Mouse (Mus musculus) common myeloid progenitor, adult 5-6 weeks (primary cell): ENCODE measurements around the gene Ddit4. TPM values are rescaled to one million over a fixed set of nuclear protein-coding genes. Genes with fewer than 3 reads are reported as not detected.

Experiments
- ATAC-seq: replicated peaks from 2 replicates; pipeline ENCODE4 v1.8.0; 2016; ENCODE audit warnings: low read depth, mild to moderate bottlenecking, moderate TSS enrichment, inconsistent platforms; ENCODE audit not compliant: poor library complexity, severe bottlenecking
- total RNA-seq: library from RNA; stranded (forward); fragments of 200-1000, 187-1606 nt; gene quantifications from 2 replicates; pipeline ENCODE4 v1.2.3, GENCODE M21; 2017

Gene Ddit4
- total RNA-seq, 1 experiment from 2014 or later: 4.2 TPM

DNA sequence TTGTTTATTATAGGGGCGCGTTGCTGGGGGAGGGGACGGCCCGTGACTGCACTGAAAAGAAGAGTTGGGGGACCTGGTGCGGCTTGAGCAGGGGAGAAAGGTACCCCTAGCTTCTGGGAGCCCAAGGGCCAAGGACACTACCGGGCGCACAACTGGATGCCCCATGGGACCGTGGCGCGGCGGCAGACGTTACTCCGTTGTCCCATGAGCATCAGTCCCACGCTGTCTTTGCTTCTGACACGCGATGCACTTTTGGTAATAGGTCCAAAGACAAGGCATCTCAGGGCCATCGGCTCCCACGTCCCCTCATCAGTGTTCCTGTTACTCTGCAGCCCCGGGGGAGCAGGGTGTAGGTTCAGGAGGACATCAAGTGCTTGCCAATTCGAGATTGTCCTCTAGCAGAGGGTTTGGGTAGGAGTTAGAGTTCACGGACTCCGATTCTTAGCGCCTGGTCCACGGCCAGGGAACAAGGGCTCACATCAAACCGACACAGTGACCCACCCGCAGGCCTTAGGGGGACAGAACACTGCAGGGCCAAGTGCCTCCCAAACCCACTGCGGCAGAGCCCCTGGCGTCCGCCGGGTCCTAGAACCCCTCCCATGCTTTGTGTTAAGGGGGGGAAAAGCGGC lies 632 bp upstream of the Ddit4 start:
- peak; percentile 10 for ATAC-seq

- ATAC-seq: peak; percentile 43
Measured at GRCm38 (mm10) chr10:59950716-59951191, 880 bp downstream of the Ddit4 start.

- no peak for ATAC-seq
Measured at GRCm38 (mm10) chr10:59949783-59950605, 1.6 kb downstream of the Ddit4 start.

- ATAC-seq: no peak
Measured at GRCm38 (mm10) chr10:59949255-59949648, 2.4 kb downstream of the Ddit4 start.

DNA sequence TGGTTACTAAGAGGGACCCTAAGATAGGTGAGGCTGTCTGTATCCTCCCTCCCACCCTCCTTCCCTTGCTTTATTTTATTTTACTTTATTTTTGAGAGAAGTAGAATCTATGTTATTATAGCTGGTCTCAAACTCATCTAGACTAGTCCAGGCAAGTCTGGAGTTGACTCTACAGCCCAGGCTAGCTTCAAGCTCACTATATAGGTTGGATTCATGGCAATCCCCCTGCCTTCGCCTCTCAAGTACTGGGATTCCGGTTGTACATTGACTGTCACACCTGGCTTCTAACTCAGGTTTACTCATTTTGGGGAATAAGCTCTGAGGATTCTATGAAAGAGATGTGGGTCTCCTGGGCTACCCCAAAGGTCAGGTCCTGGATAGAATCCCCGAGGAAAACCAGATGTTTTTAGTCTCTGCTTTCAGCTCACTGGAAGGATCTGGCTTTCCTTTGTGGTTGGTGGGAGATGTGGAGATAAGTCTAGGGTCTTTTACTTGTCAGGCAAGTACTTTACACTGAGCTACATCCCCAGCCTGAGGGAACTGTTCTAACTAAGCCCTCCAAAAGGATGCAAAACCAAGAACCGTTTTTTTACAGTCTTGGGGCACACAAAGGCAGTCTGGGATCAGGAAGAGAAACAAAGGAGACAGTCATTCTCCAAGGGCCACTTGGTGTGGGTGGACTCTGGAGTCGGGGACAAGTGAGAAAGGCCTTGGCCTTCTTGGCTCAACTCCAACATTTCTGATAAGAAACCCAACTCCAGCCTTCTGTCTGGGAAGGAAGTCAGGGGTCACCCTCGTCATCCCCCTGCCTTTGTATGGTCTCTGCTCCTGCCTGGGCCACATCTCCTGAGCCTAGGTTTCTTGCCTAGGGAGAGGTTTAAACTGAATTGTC lies 3.0 kb downstream of the Ddit4 start:
- no peak for ATAC-seq

GRCm38 (mm10) chr10:59947296-59948073 lies 4.1 kb downstream of the Ddit4 start:
- no peak for ATAC-seq

DNA sequence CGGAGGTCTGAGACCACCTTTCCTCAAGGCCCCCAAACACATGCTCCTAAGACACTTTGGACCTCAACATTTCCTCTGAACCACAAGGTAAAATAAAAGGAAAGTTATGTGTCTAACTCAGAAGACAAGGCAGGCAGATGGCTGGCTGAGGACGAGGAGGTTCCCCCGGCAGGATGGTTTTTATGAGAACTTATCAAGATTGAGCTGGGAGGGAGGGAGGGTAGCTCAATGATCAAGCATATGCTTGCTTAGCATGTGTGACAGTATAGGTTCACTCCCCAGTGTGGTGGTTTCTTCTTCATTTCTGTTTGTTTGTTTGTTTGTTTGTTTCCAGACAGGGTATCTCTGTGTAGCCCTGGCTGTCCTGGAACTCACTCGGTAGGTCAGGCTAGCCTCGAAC lies 5.3 kb downstream of the Ddit4 start:
- no peak for ATAC-seq

DNA sequence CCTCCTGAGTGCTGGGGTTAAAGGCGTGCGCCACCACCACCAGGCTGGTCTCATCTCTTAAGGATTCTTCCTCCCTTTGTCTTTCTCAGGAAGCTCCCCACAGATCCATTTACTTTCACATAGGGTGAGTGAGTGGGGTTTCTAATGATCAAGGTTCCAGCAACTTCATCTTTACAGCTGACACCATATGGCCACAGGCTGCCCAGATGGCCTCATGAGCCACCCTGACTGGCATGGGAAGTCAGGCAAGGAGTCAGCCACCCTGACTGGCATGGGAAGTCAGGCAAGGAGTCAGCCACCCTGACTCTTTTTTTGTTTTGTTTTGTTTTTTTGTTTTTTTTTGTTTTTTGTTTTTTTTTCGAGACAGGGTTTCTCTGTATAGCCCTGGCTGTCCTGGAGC lies 6.2 kb downstream of the Ddit4 start:
- no peak for ATAC-seq

DNA sequence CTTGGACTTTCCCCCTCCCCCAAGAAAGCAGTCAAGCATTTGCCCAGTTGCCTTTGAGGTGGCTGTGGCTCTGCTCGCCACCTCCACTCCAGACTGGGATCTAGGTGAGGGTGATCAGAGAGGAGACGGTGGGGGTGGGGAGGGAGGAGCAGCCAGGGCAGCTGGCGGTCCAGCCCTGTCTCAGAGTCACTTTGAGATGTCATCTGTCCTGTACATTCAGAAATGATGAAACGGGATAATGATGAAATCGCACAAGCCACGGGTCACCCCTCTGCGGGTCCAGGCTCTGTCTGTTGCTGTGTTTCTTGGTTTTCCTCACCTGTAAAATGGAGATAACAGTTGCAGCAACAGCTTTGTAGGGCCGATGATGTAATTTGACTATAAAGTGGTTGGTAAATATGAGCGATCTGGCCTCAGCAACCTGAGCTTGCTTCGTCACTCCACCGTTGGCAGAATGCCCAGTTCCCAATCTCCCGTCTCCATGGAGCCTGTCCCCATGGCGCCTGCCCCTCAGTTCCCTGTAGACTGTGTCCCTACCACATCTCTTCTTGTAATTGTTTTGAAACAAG lies 8.1 kb downstream of the Ddit4 start:
- ATAC-seq: peak; percentile 79

DNA sequence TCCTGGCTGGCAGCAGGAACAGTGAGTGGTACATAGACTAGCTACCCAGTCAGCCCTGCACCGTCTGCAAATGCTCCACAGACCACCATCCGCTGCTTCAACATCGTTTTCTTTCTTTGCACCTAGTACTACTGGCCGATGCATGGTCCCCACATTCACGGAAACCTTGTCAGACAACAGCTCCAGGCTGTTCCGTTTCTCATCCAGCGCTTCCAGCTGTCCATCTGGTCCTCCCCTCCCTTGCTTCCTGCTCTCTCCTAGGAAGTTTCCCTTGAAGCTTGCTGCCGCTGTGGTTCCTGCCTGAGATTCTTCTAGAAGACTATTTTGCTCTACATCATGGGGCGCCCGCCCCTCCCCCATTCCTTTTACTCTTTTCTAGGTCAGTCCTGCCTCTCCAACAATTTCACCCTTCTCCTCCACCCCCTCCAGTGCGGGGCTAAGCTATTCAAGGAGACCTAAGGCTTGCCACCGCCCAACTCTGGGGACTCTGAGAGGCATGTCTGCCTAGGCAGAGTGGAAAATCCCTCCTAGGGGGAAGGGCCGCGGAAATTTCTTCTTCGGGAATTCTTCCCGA lies 8.7 kb downstream of the Ddit4 start:
- peak; percentile 12 for ATAC-seq

GRCm38 (mm10) chr10:59942281-59942846 lies 9.3 kb downstream of the Ddit4 start:
- no peak for ATAC-seq

DNA sequence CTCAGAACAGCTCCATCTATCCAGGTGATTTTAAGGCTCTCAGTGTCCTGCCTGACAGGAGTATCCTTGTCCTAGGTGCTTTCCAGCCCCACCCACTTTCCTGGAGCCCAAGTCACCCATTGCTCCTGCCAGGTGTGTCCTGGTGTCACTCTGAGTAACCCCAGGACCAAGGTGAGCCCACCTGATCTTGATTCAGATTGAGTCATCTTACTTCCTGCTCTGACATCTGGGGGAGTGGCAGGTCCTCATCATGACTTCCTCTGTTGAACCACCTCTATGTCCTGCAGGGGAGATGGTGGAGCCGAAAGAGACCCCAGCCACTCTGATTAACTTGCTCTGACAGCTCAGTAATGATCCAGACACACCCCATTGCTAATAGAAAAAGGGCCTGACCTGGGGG lies 12.6 kb downstream of the Ddit4 start:
- no peak for ATAC-seq

DNA sequence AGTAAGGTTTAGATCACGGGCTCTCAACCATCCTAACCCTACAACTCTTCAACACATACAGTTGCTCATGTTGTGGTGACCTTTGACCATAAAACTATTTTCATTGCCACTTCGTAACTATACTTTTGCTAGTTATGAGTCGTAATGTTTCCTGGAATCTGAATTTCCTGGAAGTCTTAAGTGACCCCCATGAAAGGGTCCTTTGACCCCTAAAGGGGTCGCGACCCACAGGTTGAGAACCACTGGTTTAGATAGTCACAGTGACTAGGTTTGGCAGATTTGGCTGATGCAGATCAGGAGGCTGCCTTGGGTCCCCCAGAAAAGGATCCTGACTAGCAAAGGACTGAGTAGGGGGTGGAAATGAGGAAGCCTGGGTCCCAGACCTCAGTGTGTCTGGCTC lies 13.0 kb downstream of the Ddit4 start:
- no peak for ATAC-seq

DNA sequence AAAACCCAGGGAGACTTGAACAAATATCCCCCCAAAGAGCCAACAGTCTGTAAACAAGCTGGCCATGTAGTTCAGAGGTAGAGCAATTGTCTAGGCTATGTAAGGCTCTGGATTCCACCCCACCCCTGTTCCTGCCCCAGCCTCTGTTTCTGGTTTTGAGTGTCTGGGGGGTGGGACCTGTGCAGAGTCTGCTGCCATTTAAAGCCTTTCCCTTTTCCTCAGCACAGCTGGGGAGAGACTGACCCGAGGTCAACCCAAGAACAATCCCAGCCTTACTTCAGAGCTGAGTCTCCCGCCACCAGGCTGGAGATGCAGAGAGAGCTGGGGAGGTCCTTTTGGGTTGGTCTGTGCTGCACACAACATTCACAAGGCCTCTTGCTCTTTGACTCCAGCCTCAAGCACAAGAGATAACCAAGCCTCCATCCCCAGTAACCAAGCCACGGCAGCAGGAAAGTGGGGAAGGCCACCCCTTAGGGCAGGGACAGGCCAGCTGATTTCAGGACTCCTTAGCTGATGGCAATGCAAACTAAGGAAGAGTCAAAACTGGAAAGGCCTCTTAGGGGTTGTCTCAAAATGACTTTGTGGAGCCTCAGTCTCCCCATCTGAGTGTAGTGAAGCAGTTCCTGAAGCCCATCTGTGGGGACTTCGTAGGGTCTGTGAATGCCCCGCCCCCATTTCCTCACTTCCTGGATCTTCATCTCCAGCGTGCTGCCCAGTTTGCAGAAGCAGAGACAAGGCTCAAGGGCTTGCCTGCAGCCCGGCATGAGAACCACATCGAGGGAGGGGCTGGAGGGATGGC lies 15.4 kb downstream of the Ddit4 start:
- ATAC-seq: 0 out of 2 replicates have a peak, but pooled peaks have one; percentile 13

DNA sequence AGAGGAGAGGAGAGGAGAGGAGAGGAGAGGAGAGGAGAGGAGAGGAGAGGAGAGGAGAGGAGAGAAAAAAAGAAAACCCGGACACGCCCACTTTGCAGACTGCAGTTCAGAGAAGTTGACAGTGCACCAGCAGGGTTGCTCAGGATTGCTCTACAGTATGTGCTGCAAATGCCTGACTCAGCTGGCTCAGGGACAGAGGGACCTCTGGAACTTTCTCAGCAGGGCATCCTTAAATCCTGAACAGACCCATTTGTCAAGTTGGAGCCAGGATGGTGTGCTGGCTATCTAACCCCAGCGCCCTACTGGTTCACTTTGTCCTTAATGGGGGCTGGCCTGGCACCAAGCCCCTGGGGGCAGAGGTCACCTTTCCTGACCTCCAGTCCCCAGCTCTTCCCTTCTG lies 17.6 kb downstream of the Ddit4 start:
- ATAC-seq: no peak

- peak; percentile 91 for ATAC-seq
Measured at GRCm38 (mm10) chr10:59932521-59932920, 19.1 kb downstream of the Ddit4 start.

GRCm38 (mm10) chr10:59930996-59931395 lies 20.6 kb downstream of the Ddit4 start:
- ATAC-seq: no peak

DNA sequence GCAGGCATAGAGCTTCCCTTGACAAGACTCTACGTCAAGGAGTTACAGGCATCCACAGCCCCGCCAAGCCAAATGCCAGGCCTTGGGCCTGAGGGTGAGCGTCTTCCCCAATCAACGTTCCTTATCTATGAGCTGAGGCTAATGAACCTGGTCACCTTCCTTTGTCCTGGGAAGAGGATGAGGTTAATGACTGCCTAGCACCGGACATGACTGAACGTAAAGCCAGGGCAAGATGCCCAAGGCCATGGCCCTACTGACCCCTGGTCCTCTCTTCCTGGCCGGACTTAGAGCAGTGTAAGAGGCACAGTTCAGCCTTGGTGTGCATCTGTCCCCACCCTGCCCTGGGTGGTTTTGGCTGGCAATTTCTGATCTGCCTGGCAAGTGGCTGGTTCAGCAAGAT lies 22.4 kb downstream of the Ddit4 start:
- ATAC-seq: no peak
